In genomic region chr7:30920217-30920616, GRCm38 (mm10) we compare ENCODE assay signal across 1 mouse cellular context.
TF ChIP-seq lines count a peak whose summit lies in the region.

No protein-coding gene starts in this region.

TF ChIP-seq in MEL, 35 proteins besides CTCF, POLR2A, EP300 and RAD21 (continued from another document):
- no peak for TF ChIP-seq GABPA (IDR thresholded peaks at IDR 0.05; ENCODE audit: low read depth, low read length)
- no peak for TF ChIP-seq E2F4 (IDR thresholded peaks at IDR 0.05; ENCODE audit: borderline replicate concordance, low read depth, low read length)
- no peak for TF ChIP-seq ZMIZ1 (IDR thresholded peaks at IDR 0.05; ENCODE audit: low read depth, low read length)
- no peak for TF ChIP-seq MAZ (IDR thresholded peaks at IDR 0.05; ENCODE audit: low read depth, low read length)
- TF ChIP-seq NELFE (IDR thresholded peaks at IDR 0.05; ENCODE audit: low read depth, low read length) = no peak
- TF ChIP-seq MEF2A (IDR thresholded peaks at IDR 0.05; ENCODE audit: extremely low read depth, insufficient replicate concordance, low read depth, low read length, poor library complexity, severe bottlenecking) = no peak
- no peak for TF ChIP-seq SIN3A (IDR thresholded peaks at IDR 0.05; ENCODE audit: low read length)
TF ChIP-seq in MEL: peak in this region for 0.
